In the genomic region with DNA sequence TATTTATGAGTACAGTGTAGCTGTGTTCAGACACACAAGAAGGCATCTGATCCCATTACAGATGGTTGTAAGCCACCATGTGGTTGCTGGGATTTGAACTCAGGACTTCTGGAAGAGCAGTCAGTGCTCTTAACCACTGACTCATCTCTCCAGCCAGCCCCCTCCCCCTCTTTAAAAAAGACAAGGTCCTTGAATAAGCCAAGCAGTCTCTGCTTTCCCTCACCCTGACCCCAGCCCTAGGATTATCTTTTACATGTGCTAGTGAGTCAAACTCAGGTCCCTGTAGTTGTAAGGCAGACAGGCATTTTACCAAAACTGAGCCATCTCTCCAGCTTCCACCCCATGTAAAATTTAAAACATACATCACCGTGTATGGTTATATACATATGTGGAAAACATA, we compare ENCODE assay signal across 24 mouse cellular contexts. TPM values are rescaled to one million over a fixed set of nuclear protein-coding genes. Genes with fewer than 3 reads are reported as not detected.
DNase-seq lines count a peak whose midpoint lies in the region; ATAC-seq lines count a peak whose summit lies in the region.
"Had no signal": no experiment of that assay in that cellular context is flagged by ENCODE, and none has a peak within 500 bp of the region (broad histone marks: within the 10 kb centered on the region; RNA-seq: fewer than 3 reads in every experiment).

No protein-coding gene starts in this region.

- H3K9ac ChIP-seq in forebrain, embryonic 13.5 days: no peak overlapping the region
- no peak overlapping the region for H3K9ac ChIP-seq in forebrain, embryonic 12.5 days
- H3K9ac ChIP-seq in liver, embryonic 12.5 days: no peak overlapping the region
- H3K9ac ChIP-seq: embryonic facial prominence, embryonic 13.5 days; forebrain, postnatal 0 days; hindbrain, embryonic 12.5 days; hindbrain, embryonic 15.5 days had no signal

- ATAC-seq in forebrain, embryonic 13.5 days: peak; percentile 16; the same call in 1 of the 2 replicates
- no peak for ATAC-seq in forebrain, embryonic 12.5 days (ENCODE audit: low FRiP score)
- no peak for ATAC-seq in liver, embryonic 12.5 days
- ATAC-seq: activated CD4-positive, CD25-positive, alpha-beta regulatory T cell, adult 4 months; forebrain, embryonic 14.5 days; forebrain, postnatal 0 days had no signal

- H3K36me3 ChIP-seq in forebrain, embryonic 13.5 days (ENCODE audit: poor library complexity, severe bottlenecking): no peaks in the 10 kb centered on the region
- no peaks in the 10 kb centered on the region for H3K36me3 ChIP-seq in forebrain, embryonic 12.5 days (replicated peaks)
- H3K36me3 ChIP-seq in liver, embryonic 12.5 days: peaks cover 12% of the 10 kb centered on the region; the same call in 1 of the 2 replicates
- H3K36me3 ChIP-seq: hindbrain, embryonic 12.5 days; hindbrain, embryonic 15.5 days had no signal

- no peak overlapping the region for H3K27ac ChIP-seq in forebrain, embryonic 13.5 days
- no peak overlapping the region for H3K27ac ChIP-seq in forebrain, embryonic 12.5 days
- no peak overlapping the region for H3K27ac ChIP-seq in liver, embryonic 12.5 days
- H3K27ac ChIP-seq: embryonic facial prominence, embryonic 10.5 days; embryonic facial prominence, embryonic 13.5 days; hindbrain, embryonic 12.5 days; hindbrain, embryonic 15.5 days had no signal

- no peak overlapping the region for H3K4me2 ChIP-seq in forebrain, embryonic 13.5 days
- no peak overlapping the region for H3K4me2 ChIP-seq in forebrain, embryonic 12.5 days
- no peak overlapping the region for H3K4me2 ChIP-seq in liver, embryonic 12.5 days
- H3K4me2 ChIP-seq: embryonic facial prominence, embryonic 13.5 days; heart, embryonic 11.5 days; hindbrain, embryonic 12.5 days; hindbrain, embryonic 15.5 days had no signal

- 96% methylated on average over 1 of the region's 1 CpGs for WGBS in forebrain, embryonic 13.5 days
- WGBS in forebrain, embryonic 12.5 days: 91% methylated on average over 1 of the region's 1 CpGs
- WGBS in liver, embryonic 12.5 days (ENCODE audit: insufficient replicate concordance): 80% methylated on average over 1 of the region's 1 CpGs

- H3K27me3 ChIP-seq in forebrain, embryonic 13.5 days: no peaks in the 10 kb centered on the region
- no peaks in the 10 kb centered on the region for H3K27me3 ChIP-seq in forebrain, embryonic 12.5 days
- H3K27me3 ChIP-seq in liver, embryonic 12.5 days (replicated peaks): no peaks in the 10 kb centered on the region
- H3K27me3 ChIP-seq: embryonic facial prominence, embryonic 13.5 days; hindbrain, embryonic 12.5 days; hindbrain, embryonic 15.5 days had no signal

- peaks cover 18% of the 10 kb centered on the region for H3K4me1 ChIP-seq in forebrain, embryonic 13.5 days
- peaks cover 10% of the 10 kb centered on the region for H3K4me1 ChIP-seq in forebrain, embryonic 12.5 days
- peaks cover 36% of the 10 kb centered on the region for H3K4me1 ChIP-seq in liver, embryonic 12.5 days

- H3K4me3 ChIP-seq in forebrain, embryonic 13.5 days: no peak overlapping the region
- no peak overlapping the region for H3K4me3 ChIP-seq in forebrain, embryonic 12.5 days (replicated peaks)
- no peak overlapping the region for H3K4me3 ChIP-seq in liver, embryonic 12.5 days
- H3K4me3 ChIP-seq: embryonic facial prominence, embryonic 10.5 days; embryonic facial prominence, embryonic 13.5 days; erythroblast, embryonic 14.5 days; gastrocnemius, adult 2 months; hindbrain, embryonic 12.5 days; hindbrain, embryonic 15.5 days had no signal

- no peaks in the 10 kb centered on the region for H3K9me3 ChIP-seq in forebrain, embryonic 13.5 days (replicated peaks)
- no peaks in the 10 kb centered on the region for H3K9me3 ChIP-seq in forebrain, embryonic 12.5 days
- no peaks in the 10 kb centered on the region for H3K9me3 ChIP-seq in liver, embryonic 12.5 days (replicated peaks)
- H3K9me3 ChIP-seq: embryonic facial prominence, embryonic 10.5 days; embryonic facial prominence, embryonic 13.5 days; hindbrain, embryonic 12.5 days; hindbrain, embryonic 15.5 days had no signal

- DNase-seq in adrenal gland, adult 2 months: peak; percentile 63
- no peak for DNase-seq in adrenal gland, postnatal 25 days
- DNase-seq in ovary, adult 18-20 months (ENCODE audit: low spot score): peak; percentile 36
- no peak for DNase-seq in ovary, postnatal 10 days (ENCODE audit: low spot score)
- DNase-seq: cerebellum, adult 11-12 months; cerebellum, adult 8-10 months; cerebellum, postnatal 10 days; cerebellum, postnatal 36 days; embryo, embryonic 11 days; forebrain, postnatal 0 days; gastrocnemius, adult 2 months; gastrocnemius, postnatal 14 days; heart, adult 11 months had no signal

RNA-seq across cellular contexts. Expression of a gene that starts 32.0 kb away (rescaled TPM):
- total RNA-seq in adrenal gland, adult 2 months (2021): 100 to 1,000 TPM in 1 of 2 experiments, 10 to 100 TPM in 1; 77.9 to 108 TPM
- polyA plus RNA-seq in adrenal gland, adult 2 months (2012; rRNA removed): 213 and 217 TPM in 2 replicates
- total RNA-seq in adrenal gland, postnatal 25 days (2021): 81.8 and 83.5 TPM in 2 replicates
- 28.4 and 28.8 TPM in 2 replicates for polyA plus RNA-seq in forebrain, embryonic 13.5 days (2015; fragmentation: Nextera tagmentation; extraction: Ambion mirVana)
- 29.5 and 39.0 TPM in 2 replicates for polyA plus RNA-seq in forebrain, embryonic 12.5 days (2016; fragmentation: Nextera tagmentation; extraction: Ambion mirVana)
- 48.7 and 49.2 TPM in 2 replicates for polyA plus RNA-seq in liver, embryonic 12.5 days (2016; fragmentation: Nextera tagmentation; extraction: Ambion mirVana)

Comparison
In these comparisons a context has a peak if more than half of its experiments do, and no peak if none do; other contexts are left out.
1. DNase-seq: peak in adrenal gland, adult 2 months (single experiment) and ovary, adult 18-20 months (single experiment); none in adrenal gland, postnatal 25 days (single experiment) and ovary, postnatal 10 days (single experiment).